Mouse (Mus musculus): ENCODE data around the gene Eef2.

GRCm38 (mm10) chr10:81141455-81142210 lies 34.8 kb upstream of the Eef2 start:
- TF ChIP-seq CTCF (IDR thresholded peaks at IDR 0.05; ENCODE audit: borderline replicate concordance, control insufficient read depth, extremely low read depth, insufficient read depth, low read length, poor library complexity) (no peak), POLR2A (IDR thresholded peaks at IDR 0.05; ENCODE audit: control insufficient read depth, extremely low read depth, insufficient read depth, low read length, poor library complexity) (no peak)

All from thymus, adult 2 months (tissue).